Mouse (Mus musculus): Measurements from ENCODE around the gene Pip5kl1.

Gene Pip5kl1

DNA sequence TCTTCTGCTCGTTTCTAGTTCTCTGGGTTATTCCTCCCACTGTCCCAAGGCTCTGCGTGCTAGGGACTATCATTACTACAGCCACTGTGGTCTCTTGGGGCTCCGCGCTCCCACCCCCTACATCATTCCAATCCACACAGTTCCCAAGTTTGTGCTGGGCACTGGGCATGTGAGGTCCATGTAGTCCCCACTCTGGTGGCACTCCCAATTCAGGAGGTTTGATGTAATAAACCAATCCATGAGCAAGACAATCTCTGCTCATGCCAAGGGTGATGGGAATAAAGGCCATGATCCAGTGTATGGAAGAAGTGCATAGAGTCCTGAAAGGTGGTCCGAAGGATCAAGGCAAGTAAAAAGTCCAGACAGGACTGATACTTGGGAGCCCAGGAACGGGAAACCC lies at the start of gene Pip5kl1:
Pip5kl1 (plus strand) TSS at position 301 of the 400 bp plus-strand sequence.
- no peak for DNase-seq (ENCODE audit: inconsistent age in 2 of 2, low spot score in 1 of 2)

DNA sequence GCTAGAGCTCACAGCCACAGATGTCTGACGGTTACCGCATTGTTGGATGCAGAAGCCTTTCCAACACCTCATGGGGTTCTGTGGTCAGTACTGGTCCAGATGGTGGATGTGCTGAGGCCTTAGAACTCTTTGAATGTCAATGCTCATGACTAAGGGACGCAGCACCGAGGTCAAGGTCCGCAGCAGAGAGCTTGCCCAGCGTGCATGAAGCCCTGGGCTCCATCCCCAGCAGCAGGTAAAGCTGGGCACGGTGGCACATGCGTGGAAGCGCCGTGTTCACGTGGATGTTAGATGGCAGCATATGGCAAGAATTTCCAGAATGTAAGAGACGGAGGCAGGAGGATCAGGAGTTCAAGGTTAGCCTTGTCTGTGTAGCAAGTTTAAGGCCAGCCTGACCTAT lies 48.8 kb upstream of the Pip5kl1 start:
- peak; percentile 76 to 90 for DNase-seq (ENCODE audit: inconsistent age in 2 of 2, low spot score in 1 of 2)

DNA sequence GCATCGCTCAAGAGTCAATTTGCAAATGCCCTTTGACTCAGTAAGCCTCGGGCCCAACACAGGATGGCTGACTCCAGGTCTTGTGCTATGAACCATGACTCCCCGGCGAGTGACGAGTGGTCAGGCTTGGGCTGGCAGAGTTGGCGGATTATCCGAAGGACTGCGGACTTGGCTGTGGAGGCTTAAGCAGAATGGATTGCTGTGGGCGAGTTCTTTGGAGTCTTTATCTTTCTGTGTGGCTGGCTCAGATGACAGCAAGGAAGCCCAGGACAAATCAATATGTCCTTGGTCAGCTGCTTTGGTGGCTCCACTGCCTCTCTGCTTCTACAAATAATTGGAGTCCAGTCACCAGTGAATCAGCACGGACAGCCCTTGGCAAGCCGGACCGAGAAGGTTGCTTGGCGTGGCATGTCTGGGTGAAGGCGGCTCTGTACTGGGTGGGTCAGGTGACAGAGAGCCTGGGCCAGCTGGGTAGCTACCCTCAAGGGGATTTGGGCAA lies 47.1 kb upstream of the Pip5kl1 start:
- peak; percentile 86 to 93 for DNase-seq (ENCODE audit: inconsistent age in 2 of 2, low spot score in 1 of 2)

DNA sequence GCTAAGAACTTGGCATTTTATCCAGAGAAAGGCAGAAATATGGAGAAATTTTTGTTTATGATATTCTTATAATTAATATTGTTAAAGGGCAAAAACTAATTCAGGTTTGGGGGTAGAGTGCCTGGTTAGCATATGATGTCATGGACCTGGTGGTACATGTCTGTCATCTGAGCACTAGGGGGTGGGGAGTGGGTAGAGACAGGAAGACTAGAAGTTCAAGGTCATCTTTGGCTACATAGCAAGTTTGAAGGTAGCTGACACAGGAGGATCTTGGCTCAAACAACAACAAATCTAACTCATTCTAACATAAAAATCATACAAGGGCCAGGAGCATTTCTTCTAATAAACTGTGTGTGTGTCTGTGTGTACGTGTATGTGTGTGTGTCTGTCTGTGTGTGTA lies 46.3 kb upstream of the Pip5kl1 start:
- DNase-seq (ENCODE audit: inconsistent age in 2 of 2, low spot score in 1 of 2) = peak in 1 of 2 experiments; percentile 67

DNA sequence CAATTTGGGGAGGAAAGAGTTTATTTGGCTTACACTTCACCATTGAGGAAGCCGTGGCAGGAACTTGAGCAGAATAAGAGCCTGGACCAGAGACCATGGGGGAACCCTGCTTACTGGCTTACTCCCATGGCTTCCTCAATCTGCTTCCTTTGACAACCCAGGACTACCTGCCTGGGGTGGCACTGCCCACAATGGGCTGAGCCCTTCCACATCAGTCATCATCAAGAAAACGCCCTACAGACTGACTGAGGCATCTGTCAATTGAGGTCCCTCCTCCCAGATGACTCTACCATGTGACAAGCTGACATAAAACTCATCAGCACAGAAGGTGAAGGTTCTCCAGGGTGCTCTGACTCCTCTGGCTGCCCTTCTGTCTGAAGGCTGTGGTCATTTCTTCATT lies 44.1 kb upstream of the Pip5kl1 start:
- peak in 1 of 2 experiments; percentile 77 for DNase-seq (ENCODE audit: inconsistent age in 2 of 2, low spot score in 1 of 2)

DNA sequence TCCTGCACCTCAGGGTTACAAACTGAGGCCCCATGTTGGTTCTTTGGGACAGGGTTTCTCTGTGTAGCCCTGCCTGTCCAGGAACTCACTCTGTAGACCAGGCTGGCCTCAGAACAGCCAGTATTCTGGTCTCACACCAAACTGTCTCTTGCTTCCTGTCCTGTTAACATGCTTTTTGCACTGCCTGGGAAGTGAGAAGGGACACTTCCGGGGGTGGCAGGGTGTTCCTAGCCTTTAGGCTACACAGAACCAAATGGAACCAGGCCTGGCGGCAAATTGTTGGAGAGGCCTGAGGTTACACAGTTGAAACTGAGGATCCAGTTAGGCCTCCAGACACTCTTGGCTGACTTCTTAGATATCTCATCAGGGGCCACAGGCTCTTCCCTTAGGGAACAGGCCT lies 41.4 kb upstream of the Pip5kl1 start:
- DNase-seq (ENCODE audit: inconsistent age in 2 of 2, low spot score in 1 of 2) = no peak

DNA sequence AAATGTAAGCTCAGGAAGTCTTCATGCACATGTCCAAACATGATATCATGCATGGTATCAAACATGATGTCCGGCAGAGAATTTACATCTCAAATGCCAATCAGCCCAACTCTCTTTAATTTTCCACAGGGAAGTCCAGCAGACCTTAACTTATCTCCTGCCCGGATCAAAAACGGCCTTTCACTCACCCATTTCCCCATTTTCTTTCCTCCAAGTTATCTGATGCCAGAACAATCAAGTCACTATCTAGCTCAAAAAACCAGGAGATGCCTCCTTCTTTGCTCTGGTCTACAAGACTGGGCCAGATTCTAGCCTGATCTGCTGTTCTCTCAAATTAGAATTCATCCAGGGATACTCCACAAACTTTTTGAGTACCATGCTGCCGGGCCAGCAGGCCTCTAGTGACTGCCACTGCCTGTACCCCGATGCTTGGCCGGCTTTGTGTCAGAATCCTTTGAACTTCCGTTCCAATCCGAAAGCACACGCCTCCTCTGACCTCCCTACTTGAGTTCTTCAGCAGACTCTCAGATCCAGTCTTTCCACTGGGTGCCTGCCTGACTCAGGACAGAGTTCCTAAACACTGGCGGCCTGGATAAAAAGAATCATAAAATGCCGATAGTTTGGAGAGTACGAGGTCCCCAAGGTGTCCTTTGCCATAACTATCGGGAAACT lies 40.4 kb upstream of the Pip5kl1 start:
- peak; percentile 77 to 90 for DNase-seq (ENCODE audit: inconsistent age in 2 of 2, low spot score in 1 of 2)

DNA sequence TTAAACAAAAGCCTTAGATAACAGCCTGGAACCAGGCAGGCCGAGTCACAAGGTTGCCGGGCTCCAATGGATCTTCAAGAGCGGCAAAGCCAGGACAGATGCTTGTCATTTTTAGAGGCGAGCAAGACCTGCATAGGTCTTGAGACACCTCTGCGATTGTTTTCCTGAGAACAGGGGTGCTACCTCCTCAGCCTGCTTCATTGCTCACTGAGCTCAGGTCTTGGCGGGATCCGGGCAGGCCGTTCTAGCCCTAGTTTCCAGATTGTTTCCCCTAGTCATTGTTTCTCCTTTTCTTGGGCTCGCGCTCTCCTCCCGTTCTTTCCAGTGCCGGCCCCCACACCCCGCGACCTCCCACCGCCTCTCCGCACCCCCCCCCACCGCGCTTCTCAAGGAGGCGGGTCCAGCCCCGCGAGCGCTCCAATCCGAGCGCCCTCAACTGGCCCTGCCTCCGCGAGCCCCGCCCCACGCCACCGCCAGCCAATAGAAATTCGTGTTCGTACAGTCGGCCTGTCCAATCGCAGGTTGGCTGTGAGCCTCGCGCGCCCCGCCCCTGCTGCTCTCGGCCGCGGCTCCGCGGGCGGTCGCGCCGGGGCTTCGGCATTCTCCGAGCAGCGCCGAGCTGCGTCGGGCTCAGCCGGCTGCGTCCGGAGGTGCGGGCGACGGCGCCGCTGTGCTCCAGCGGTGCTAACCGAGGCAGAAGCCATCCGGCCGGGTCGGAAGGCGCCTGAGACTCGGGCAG lies 39.7 kb upstream of the Pip5kl1 start, which contains the start of gene Fam102a:
Fam102a (plus strand) TSS at position 600 of the 739 bp plus-strand sequence.
- peak; percentile 99 for DNase-seq (ENCODE audit: inconsistent age in 2 of 2, low spot score in 1 of 2)

DNA sequence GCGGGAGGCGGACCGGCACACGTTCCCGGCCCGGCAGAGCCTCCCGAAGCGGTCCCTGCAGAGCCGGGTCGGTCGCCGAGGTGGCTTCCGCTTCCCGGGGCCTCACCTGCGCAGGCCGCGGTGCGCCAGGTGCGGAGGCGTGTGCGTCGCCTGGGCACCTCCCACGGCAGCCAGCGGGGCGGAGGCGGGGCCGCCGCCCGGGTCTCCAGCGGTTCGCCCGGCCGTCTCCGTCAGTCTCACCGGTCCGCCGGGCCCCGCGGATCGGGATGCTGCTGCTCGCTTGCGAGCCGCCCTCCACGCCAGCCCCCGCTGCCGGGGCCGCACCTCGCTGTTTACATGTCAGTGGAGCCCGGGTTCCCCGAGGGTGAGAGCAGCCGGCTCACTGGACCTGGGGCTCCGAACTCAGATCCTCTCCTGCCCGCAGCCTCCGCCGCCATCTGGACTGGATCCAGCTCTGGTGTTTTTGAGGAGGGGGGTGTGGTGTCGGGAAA lies 39.1 kb upstream of the Pip5kl1 start:
- peak; percentile 78 to 85 for DNase-seq (ENCODE audit: inconsistent age in 2 of 2, low spot score in 1 of 2)

DNA sequence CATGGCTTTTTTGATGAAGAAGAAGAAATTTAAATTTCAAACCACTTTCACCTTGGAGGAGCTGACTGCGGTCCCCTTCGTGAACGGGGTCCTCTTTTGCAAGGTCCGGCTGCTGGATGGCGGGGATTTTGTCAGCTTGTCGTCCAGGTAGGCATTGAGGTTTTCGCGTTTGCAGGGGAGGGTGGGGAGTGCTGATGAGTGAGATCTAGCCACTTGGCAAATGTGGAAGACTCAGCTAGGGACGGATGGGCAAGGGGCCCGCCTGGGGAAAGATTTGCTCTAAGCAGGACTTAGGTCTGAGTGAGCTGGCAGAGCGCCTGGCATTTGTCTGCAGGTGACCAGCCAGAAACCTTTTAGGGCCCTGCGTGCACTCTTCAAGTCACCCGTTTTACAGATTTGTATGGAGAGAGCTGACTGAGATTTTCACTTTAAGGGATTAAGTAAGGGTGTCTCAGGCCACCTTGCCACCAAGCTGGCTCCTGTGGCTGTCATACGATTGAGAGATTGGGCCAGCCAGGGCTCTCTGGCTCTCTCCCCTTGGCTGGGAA lies 38.4 kb upstream of the Pip5kl1 start:
- DNase-seq (ENCODE audit: inconsistent age in 2 of 2, low spot score in 1 of 2) = peak; percentile 52 to 78

DNA sequence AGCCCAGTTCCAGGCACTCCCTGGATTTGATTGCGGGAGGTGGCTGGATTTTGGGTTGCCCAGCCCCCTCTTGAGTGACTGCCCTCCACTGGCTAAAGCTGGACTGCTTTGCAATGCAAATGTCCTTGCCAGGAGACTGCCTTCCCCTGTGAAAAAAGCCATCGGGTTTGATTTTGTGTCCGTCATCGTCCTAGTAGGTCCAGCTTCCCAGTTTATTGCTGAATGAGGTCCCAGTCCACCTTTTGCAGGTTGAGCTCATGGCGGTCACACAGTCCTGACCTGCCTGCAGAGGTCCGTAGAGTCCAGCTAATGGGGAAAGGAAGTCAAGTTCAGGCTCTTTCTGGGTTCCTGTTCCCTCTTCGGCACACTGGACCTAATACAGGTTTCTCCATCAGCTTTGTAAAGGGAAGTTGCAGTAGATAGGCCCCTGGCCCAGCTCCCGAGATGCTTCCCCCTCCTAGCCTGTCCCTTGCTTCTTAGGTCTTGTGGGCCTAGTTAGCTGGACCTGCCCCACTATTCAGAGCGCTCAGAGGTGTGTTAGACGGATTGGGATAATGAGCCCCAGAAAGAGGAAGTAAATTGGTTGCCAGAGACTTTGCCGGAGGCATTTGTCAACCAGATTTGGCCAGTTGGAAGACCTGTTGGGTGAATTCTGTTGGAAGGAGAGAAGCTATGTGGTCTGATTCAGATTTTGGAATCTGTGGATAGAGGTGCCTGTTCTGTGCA lies 37.8 kb upstream of the Pip5kl1 start:
- DNase-seq (ENCODE audit: inconsistent age in 2 of 2, low spot score in 1 of 2) = peak; percentile 69 to 88

DNA sequence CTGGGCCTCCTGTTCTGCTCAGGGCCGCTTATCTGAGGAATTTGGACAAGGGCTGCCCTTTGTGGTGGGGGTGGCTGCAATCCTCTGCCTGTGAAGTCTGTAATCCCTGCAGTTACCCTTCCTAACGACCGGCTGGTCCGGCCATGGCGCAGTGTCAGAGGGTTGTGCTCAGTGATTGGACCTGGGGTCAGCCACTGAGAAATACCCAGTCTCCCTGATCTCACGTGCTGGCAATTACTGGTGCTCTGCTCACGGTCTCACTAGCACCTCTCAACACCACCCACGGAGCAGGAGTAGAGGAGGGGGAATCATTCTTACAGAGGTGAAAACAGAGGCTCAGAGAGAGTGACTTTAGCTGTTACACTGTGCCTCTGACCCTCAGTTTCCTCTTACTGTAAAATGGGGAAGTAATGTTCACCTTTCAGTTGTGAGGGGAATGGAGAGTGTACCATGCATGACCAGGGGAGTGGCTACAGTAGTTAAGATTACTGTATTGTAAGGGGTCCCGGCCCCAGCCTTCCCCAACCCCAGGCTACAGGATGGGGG lies 37.2 kb upstream of the Pip5kl1 start:
- peak in 1 of 2 experiments; percentile 61 for DNase-seq (ENCODE audit: inconsistent age in 2 of 2, low spot score in 1 of 2)

DNA sequence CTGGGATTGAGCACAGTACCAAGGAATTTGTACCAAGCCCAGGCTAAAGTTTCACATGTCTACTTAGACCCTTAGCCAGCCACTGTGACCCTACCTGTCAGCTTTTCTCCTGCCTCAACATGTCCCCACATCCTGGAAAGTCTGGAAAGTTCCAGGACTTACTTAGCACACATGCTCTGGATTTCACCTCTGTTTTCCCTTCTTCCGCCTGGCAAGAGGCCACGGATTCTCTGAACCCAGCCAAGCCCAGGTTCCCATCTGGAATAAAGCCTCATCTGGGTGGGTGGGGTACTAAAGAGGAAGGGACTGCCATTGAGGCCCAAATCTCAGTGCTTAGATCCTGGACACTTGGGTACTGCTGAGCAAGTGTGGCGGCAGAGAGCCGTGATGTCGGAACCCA lies 36.7 kb upstream of the Pip5kl1 start:
- DNase-seq (ENCODE audit: inconsistent age in 2 of 2, low spot score in 1 of 2) = peak in 1 of 2 experiments; percentile 64

DNA sequence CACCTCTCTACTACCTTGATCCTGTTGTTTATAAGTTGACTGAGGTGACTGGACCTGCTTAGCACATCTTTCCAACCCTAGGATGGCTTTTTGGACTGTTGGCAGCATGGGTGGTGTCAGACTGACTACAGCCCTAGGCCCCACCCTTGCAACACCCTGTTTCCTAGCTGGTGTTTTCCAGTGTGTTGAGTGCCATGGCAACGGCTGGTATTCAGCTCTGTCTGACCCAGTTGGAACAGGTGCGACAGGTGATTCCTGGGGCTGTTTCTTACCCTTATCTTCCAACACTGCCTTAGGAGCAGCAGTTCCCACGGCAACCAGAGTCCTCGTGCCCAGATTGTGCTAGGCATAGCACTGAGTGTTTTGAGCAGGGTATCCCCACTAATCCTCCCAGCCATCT lies 36.1 kb upstream of the Pip5kl1 start:
- DNase-seq (ENCODE audit: inconsistent age in 2 of 2, low spot score in 1 of 2) = no peak

DNA sequence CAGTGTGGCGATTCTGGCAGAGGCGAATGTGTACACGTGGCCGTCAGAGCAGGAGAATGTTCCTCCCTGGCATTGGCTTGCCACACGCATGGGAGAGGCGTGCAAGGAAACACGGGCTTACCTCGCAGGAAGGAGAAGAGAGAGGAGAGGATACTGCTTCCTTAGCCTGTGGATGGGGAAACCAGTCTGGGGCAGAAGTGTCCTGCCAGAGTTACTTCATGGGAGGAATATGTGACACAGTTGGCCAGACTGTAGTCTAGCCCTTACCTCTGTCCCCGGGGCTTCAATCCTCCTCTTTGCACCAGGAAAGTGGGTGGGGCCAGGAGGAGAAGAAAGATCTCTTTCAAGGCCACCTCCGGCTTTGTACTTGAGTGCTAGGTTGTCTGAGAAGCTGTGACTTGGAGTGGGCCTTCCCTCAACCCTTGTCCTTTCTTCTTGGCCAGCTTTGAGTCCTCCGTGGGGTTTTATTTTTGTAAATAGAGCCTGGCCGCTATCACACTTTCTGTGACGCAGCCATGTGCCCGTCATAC lies 35.1 kb upstream of the Pip5kl1 start:
- no peak for DNase-seq (ENCODE audit: inconsistent age in 2 of 2, low spot score in 1 of 2)

DNA sequence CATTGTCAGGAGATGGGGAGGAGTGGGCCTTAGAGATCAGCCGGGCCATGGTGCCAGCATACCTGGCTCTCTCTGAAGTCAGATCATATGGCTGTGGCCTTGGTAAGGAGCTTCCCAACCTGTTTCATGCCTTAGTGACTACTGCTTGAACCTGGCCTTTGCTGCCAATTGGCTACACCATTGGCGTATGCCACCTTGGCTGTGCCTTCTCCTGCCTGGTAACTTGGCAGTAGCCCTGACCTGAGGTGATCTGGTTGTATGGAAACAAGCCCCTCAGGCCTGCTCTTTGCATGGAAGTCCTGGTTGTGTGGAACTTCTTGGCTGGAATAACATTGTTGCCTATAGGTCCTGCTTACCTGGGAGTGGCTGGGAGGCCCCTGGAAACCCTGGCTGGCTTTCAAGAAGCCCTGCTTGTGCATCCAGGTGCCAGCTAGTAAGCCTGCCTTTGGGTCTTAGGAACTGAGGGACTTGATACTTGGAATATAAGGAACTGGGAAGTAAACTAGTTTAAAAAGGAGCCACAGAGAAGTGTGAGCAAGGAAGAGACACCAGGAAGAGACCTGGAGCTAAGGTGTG lies 33.2 kb upstream of the Pip5kl1 start:
- no peak for DNase-seq (ENCODE audit: inconsistent age in 2 of 2, low spot score in 1 of 2)

DNA sequence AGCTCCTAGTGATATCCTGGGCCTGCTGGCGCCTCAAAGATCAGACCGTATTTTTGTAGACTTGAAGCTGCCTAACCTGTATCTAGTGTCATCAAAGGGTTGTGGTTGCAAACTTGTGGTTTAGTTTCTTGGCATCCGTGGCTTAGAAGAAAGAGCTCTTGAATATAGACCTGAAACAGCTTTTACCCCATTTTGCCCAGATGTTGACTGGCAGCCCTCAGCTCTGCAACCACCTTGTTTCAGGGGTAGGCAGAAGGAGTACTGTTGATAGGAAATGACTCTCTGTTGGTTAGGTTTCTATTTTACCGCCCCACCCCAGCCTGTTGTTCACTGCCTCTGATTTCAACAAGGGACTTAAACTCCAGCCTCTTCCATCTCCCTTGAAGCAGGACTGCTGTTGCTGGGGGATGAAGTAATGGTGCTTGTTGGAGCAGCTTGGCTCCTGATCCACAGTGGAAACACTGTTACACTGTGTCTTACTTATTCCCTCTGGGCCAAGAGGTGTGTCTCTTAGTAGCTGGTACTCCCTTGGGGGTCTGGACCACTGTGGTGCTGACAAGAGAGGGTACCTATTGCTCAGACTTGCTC lies 32.5 kb upstream of the Pip5kl1 start:
- DNase-seq (ENCODE audit: inconsistent age in 2 of 2, low spot score in 1 of 2) = no peak

DNA sequence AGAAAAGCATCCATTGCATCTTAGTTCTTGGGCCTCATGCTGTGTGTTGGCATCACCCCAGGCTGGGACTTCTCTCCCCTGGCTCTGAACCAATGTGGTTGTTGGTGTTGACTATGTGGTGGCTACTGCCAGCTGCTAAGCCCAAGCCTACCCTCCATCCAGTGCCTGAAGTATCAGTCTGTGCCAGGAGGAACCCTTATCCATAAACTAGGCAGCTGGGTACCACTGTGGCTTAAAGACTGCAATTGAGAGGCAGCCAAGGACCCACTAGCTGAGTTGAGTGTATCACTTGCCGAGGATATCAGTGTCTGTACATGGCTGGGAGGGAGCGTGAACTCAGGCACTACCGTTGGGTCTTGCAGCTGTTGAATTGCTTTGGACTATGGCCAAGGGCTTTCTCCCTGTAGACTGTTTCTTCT lies 31.6 kb upstream of the Pip5kl1 start:
- DNase-seq (ENCODE audit: inconsistent age in 2 of 2, low spot score in 1 of 2) = no peak

DNA sequence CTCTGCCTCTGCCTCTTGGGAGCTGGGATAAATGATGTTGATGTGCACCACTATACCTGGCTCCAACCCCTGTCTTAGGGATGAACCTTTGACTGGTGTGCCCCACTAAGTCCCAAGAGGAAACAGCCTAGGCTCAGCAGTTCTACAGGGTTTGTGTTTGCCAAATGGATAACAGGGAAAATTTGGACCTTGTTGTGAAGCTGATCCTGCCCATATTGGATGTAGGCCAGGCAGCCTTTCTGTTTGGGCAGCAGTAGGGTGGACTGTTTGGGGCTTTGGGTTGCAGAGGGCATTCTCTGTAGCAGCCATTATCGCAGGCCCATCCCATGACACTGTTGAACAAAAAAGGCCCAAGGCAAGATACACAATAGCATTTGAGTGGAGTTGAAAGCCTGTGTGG lies 27.6 kb upstream of the Pip5kl1 start:
- no peak for DNase-seq (ENCODE audit: inconsistent age in 2 of 2, low spot score in 1 of 2)

DNA sequence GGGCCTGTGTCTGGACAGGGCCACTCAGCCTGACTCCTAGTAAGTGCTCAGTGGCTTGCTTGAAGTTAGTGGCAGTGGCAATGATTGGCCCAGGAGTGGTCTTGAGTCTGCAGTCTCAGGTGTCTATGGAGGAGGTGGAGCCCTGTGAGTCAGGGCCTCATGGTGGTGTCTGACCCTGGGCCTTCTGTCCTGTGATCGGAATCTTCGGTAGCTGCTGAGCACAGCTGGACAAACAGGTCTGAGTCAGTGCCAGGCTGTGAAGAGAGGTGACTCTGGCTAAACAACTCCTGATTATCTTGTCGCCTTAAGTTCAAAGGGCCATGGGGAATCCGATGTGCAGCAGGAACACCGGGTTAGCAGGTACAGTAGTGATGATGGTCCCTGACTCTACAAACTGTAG lies 27.2 kb upstream of the Pip5kl1 start:
- peak in 1 of 2 experiments; percentile 70 for DNase-seq (ENCODE audit: inconsistent age in 2 of 2, low spot score in 1 of 2)
